In the genomic region with DNA sequence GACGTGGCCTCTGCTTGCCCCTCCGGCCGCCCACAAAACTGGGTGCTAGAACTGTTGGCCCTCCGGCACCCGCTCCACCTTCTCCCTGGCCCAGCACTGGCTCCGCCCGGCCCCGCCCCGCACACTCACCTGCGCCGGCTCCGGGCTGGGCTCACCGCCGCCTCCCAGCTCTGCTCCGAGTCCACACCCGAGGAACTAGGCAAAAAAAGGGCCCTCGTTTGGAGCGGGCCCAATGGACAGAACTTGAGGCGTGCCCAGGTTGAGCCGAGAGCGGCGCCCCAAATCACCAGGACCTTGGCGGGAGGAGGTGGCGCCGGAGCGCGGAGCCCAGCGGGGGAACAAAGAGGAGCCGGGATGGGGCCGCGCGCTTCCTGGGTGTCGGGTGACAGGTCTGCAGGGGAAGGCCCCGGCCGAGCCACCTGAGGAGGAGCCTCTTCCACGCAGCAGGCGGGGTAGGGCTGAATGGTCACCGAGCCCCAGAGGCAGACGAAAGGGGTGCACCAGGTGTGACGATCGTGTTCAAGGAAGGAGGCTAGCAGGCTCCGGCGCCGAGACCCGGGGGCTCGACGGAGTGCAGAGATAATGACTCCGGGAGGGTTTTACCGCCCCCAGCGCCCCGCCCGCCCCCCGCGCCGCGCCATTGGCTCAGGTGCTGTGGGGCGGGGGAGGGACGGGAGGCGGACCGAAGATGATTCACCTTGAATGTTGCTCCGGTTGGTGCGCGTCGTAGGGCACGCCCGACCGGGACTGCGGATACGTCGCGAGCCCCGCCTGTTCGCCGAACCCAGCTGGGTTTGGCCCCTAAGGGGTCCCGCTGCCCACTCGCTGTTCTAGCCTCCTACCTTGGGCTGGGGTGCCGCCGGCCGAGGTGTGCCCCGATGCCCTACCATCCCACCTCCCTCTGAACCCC, we compare ENCODE assay signal across 8 mouse cellular contexts.
DNase-seq lines count a peak whose midpoint lies in the region; ATAC-seq and TF ChIP-seq lines count a peak whose summit lies in the region.

No protein-coding gene starts in this region.

- 0 out of 2 replicates have a peak, but pooled peaks have one; percentile 12 for ATAC-seq in forebrain, embryonic 12.5 days (ENCODE audit: low FRiP score)
- ATAC-seq in megakaryocyte, adult 5-6 weeks (ENCODE audit: poor library complexity, severe bottlenecking) = peak; percentile 13; the same call in 1 of the 2 replicates

- H3K27ac ChIP-seq in forebrain, embryonic 12.5 days = no peak overlapping the region

- peaks cover 9% of the 10 kb centered on the region for H3K36me3 ChIP-seq in C2C12 (ENCODE audit: control insufficient read depth, insufficient read depth)
- H3K36me3 ChIP-seq in forebrain, embryonic 12.5 days (replicated peaks) = no peaks in the 10 kb centered on the region

- WGBS in forebrain, embryonic 12.5 days = under 1% methylated on average over 76 of the region's 80 CpGs

- peak overlapping the region; percentile 84 for H3K4me3 ChIP-seq in C2C12 (ENCODE audit: insufficient read depth, poor library complexity, severe bottlenecking)
- H3K4me3 ChIP-seq in forebrain, embryonic 12.5 days (replicated peaks) = peak overlapping the region; percentile 31

- peak; percentile 63 for DNase-seq in MEL-GATA-1-ER (ENCODE audit: extremely low read depth, low read depth)
- DNase-seq in kidney, postnatal 14 days = peak; percentile 61
- DNase-seq in testis, postnatal 10 days (ENCODE audit: low spot score) = peak; percentile 58
- no peak for DNase-seq in frontal cortex, postnatal 25 days (ENCODE audit: low spot score in 2 of 2)
- no peak for DNase-seq in layer of hippocampus, postnatal 14 days (ENCODE audit: low spot score in 2 of 2)

- no peaks in the 10 kb centered on the region for H3K9me3 ChIP-seq in forebrain, embryonic 12.5 days

- H3K27me3 ChIP-seq in C2C12 (ENCODE audit: control insufficient read depth, insufficient read depth, insufficient read length) = peaks cover 26% of the 10 kb centered on the region
- peaks cover 98% of the 10 kb centered on the region for H3K27me3 ChIP-seq in forebrain, embryonic 12.5 days

- H3K9ac ChIP-seq in forebrain, embryonic 12.5 days = no peak overlapping the region

- peaks cover 50% of the 10 kb centered on the region for H3K79me2 ChIP-seq in C2C12 (ENCODE audit: control insufficient read depth, insufficient read depth)

- H3ac ChIP-seq in C2C12 (ENCODE audit: control insufficient read depth, insufficient read length, low read depth) = peak overlapping the region; percentile 75

- H3K4me1 ChIP-seq in forebrain, embryonic 12.5 days = peaks cover 44% of the 10 kb centered on the region

- no peak for TF ChIP-seq CTCF in C2C12 (IDR thresholded peaks at IDR 0.05; ENCODE audit: control insufficient read depth, insufficient read depth, insufficient read length)

- peak overlapping the region; percentile 45 for H3K4me2 ChIP-seq in forebrain, embryonic 12.5 days

- H3K79me3 ChIP-seq in C2C12 (ENCODE audit: low read depth) = peaks cover 29% of the 10 kb centered on the region

TF ChIP-seq in C2C12, 6 proteins besides CTCF, POLR2A, EP300 and RAD21:
- TF ChIP-seq MYOG (IDR thresholded peaks at IDR 0.05; ENCODE audit: control insufficient read depth, extremely low read depth, insufficient read length) (no peak), MAX (IDR thresholded peaks at IDR 0.05) (no peak), FOSL1 (IDR thresholded peaks at IDR 0.05; ENCODE audit: insufficient read depth, low read length, poor library complexity, severe bottlenecking) (no peak), CEBPB (IDR thresholded peaks at IDR 0.05; ENCODE audit: low read depth) (no peak), USF1 (IDR thresholded peaks at IDR 0.05; ENCODE audit: low read depth) (no peak), MYOD1 (IDR thresholded peaks at IDR 0.05; ENCODE audit: control insufficient read depth, insufficient read length, low read depth) (no peak)
TF ChIP-seq in C2C12: peak in this region for 0.

Comparison
In these comparisons a context has a peak if more than half of its experiments do, and no peak if none do; other contexts are left out.
1. DNase-seq: peak in MEL-GATA-1-ER (single experiment), kidney, postnatal 14 days (single experiment) and testis, postnatal 10 days (single experiment); none in frontal cortex, postnatal 25 days (0 of 2) and layer of hippocampus, postnatal 14 days (0 of 2).